28 mouse cellular contexts compared by ENCODE assay signal in the genomic region with DNA sequence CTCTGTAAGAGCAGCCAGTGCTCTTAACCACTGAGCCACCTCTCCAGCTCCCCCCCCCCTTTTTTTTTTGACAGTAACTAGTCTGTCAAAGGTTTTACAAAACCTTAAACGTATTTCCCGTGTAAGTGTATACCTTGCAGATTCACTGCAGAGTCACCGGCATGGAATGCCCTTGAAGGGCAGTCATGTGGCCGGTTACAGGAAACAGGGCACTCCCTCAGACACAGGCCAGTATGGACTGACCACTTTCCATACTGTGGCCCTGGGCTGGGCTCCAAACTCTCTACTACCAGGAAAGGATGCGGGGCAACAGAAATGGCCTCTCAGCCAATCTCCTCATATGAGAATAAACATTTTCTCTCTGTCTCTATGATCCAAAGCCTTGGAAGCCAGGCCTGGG. TPM values are rescaled to one million over a fixed set of nuclear protein-coding genes. Genes with fewer than 3 reads are reported as not detected.
DNase-seq lines count a peak whose midpoint lies in the region; TF ChIP-seq lines count a peak whose summit lies in the region.
"Had no signal": no experiment of that assay in that cellular context is flagged by ENCODE, and none has a peak within 500 bp of the region (broad histone marks: within the 10 kb centered on the region; RNA-seq: fewer than 3 reads in every experiment).

No protein-coding gene starts in this region.

- H3K27me3 ChIP-seq in C2C12 (ENCODE audit: control insufficient read depth, insufficient read depth, insufficient read length), result no peaks in the 10 kb centered on the region
- no peaks in the 10 kb centered on the region for H3K27me3 ChIP-seq in myocyte (ENCODE audit: control insufficient read depth, insufficient read depth, insufficient read length)
- H3K27me3 ChIP-seq: forebrain, embryonic 13.5 days; forebrain, embryonic 15.5 days; Patski had no signal

- no peak overlapping the region for H3K4me3 ChIP-seq in C2C12 (ENCODE audit: insufficient read depth, poor library complexity, severe bottlenecking)
- H3K4me3 ChIP-seq in myocyte, result no peak overlapping the region
- no peak overlapping the region for H3K4me3 ChIP-seq in layer of hippocampus, adult 2 months
- H3K4me3 ChIP-seq: embryonic facial prominence, embryonic 10.5 days; embryonic facial prominence, embryonic 12.5 days; forebrain, embryonic 13.5 days; forebrain, embryonic 15.5 days had no signal

- no peak overlapping the region for H3K27ac ChIP-seq in layer of hippocampus, adult 2 months
- H3K27ac ChIP-seq: embryonic facial prominence, embryonic 10.5 days; embryonic facial prominence, embryonic 12.5 days; forebrain, embryonic 13.5 days; forebrain, embryonic 15.5 days had no signal

- TF ChIP-seq CTCF in C2C12 (IDR thresholded peaks at IDR 0.05; ENCODE audit: control insufficient read depth, insufficient read depth, insufficient read length), result no peak
- no peak for TF ChIP-seq CTCF in layer of hippocampus, adult 2 months (conservative IDR thresholded peaks at IDR 0.05)

- no peak for TF ChIP-seq POLR2A in myocyte (IDR thresholded peaks at IDR 0.05; ENCODE audit: insufficient read length, low read depth)

- no peaks in the 10 kb centered on the region for H3K79me3 ChIP-seq in C2C12 (ENCODE audit: low read depth)

- peak; percentile 53 for DNase-seq in 3T3-L1 (ENCODE audit: low read depth, low spot score)
- no peak for DNase-seq in layer of hippocampus, adult 2 months (ENCODE audit: low spot score in 2 of 2)
- DNase-seq in gastrocnemius, adult 18-20 months (ENCODE audit: low spot score), result no peak
- no peak for DNase-seq in ovary, postnatal 14 days (ENCODE audit: low spot score)
- DNase-seq: adrenal gland, adult 8-10 months; adrenal gland, postnatal 14 days; adrenal gland, postnatal 36 days; B cell, adult 2 months; cerebellum, adult 11-12 months; cerebellum, adult 2 months; cerebellum, adult 9-10 months; cerebellum, postnatal 10 days; cerebellum, postnatal 25 days; forebrain, postnatal 0 days had no signal

- H3ac ChIP-seq in C2C12 (ENCODE audit: control insufficient read depth, insufficient read length, low read depth) (no peak overlapping the region), myocyte (ENCODE audit: control insufficient read depth, insufficient read length) (no peak overlapping the region)

- H3K79me2 ChIP-seq in C2C12 (ENCODE audit: control insufficient read depth, insufficient read depth), result no peaks in the 10 kb centered on the region
- no peaks in the 10 kb centered on the region for H3K79me2 ChIP-seq in myocyte (ENCODE audit: control insufficient read depth, insufficient read depth)

- no peak overlapping the region for H3K4me2 ChIP-seq in myocyte (ENCODE audit: low read depth)
- H3K4me2 ChIP-seq: embryonic facial prominence, embryonic 12.5 days; forebrain, embryonic 13.5 days; forebrain, embryonic 15.5 days had no signal

- H3K36me3 ChIP-seq in C2C12 (ENCODE audit: control insufficient read depth, insufficient read depth) (no peaks in the 10 kb centered on the region), myocyte (ENCODE audit: control insufficient read depth, insufficient read depth) (no peaks in the 10 kb centered on the region)
- H3K36me3 ChIP-seq: embryonic facial prominence, embryonic 10.5 days; embryonic facial prominence, embryonic 12.5 days; forebrain, embryonic 15.5 days had no signal

TF ChIP-seq in C2C12, 6 proteins besides CTCF, POLR2A, EP300 and RAD21:
- TF ChIP-seq USF1 (IDR thresholded peaks at IDR 0.05; ENCODE audit: low read depth), result peak; percentile 67
- no peak for TF ChIP-seq MYOD1 (IDR thresholded peaks at IDR 0.05; ENCODE audit: control insufficient read depth, insufficient read length, low read depth)

TF ChIP-seq in myocyte, 11 proteins besides CTCF, POLR2A, EP300 and RAD21:
- TF ChIP-seq SRF (IDR thresholded peaks at IDR 0.05; ENCODE audit: control insufficient read depth, insufficient read length, low read depth) (no peak), REST (IDR thresholded peaks at IDR 0.05; ENCODE audit: insufficient read depth, insufficient read length) (no peak), E2F4 (IDR thresholded peaks at IDR 0.05; ENCODE audit: insufficient read depth) (no peak), CEBPB (IDR thresholded peaks at IDR 0.05; ENCODE audit: insufficient read depth, poor library complexity, severe bottlenecking) (no peak), TCF12 (IDR thresholded peaks at IDR 0.05; ENCODE audit: insufficient read depth, poor library complexity, severe bottlenecking) (no peak), TCF3 (IDR thresholded peaks at IDR 0.05; ENCODE audit: insufficient read length, low read depth) (no peak), MYOG (IDR thresholded peaks at IDR 0.05; ENCODE audit: control insufficient read depth in 1 of 3, insufficient read depth in 1 of 3, insufficient read length in 2 of 3, low read depth in 2 of 3) (no peak), POLR2AphosphoS2 (IDR thresholded peaks at IDR 0.05; ENCODE audit: insufficient read length, low read depth) (no peak), USF1 (IDR thresholded peaks at IDR 0.05; ENCODE audit: low read depth) (peak; percentile 18)
TF ChIP-seq in myocyte: peak in this region for 1.

RNA-seq across cellular contexts. Expression of a gene that starts 8.8 kb away (rescaled TPM):
- polyA plus RNA-seq in C2C12 (2012; fragmentation: generic; extraction: Trizol), result 0.04 TPM
- not detected for polyA plus RNA-seq in myocyte (2012; fragmentation: generic; extraction: Trizol)
- total RNA-seq in layer of hippocampus, adult 2 months (2021), result not detected
- total RNA-seq in gastrocnemius, adult 18-20 months (2021), result not detected
- total RNA-seq: adrenal gland, adult 18-20 months; adrenal gland, adult 8-10 months; adrenal gland, postnatal 14 days; adrenal gland, postnatal 36 days; forebrain, postnatal 0 days had no signal
- polyA plus RNA-seq: activated CD4-positive, CD25-positive, alpha-beta regulatory T cell, adult 4 months; forebrain, embryonic 13.5 days; forebrain, embryonic 15.5 days; forebrain, postnatal 0 days had no signal

RNA-seq across cellular contexts. Expression of a gene that starts 23.3 kb away (rescaled TPM):
- polyA plus RNA-seq in C2C12 (2012; fragmentation: generic; extraction: Trizol) (4.3 TPM), myocyte (2012; fragmentation: generic; extraction: Trizol) (9.1 TPM)
- 10 to 100 TPM in 1 of 2 experiments, 1 to 10 TPM in 1; 8.2 to 10.8 TPM for total RNA-seq in layer of hippocampus, adult 2 months (2021)
- 1 to 10 TPM; 4.2 to 5.6 TPM for total RNA-seq in gastrocnemius, adult 18-20 months (2021)

RNA-seq across cellular contexts. Expression of a gene that starts 30.5 kb away (rescaled TPM):
- polyA plus RNA-seq in C2C12 (2012; fragmentation: generic; extraction: Trizol), result not detected
- polyA plus RNA-seq in myocyte (2012; fragmentation: generic; extraction: Trizol), result not detected
- total RNA-seq in layer of hippocampus, adult 2 months (2021), result under 1 TPM in 1 of 2 experiments, not detected in 1; 0.37 TPM
- under 1 TPM; 0.18 to 0.36 TPM for total RNA-seq in gastrocnemius, adult 18-20 months (2021)
- total RNA-seq: MEL had no signal
- polyA plus RNA-seq: activated CD4-positive, CD25-positive, alpha-beta regulatory T cell, adult 4 months; Patski had no signal

RNA-seq across cellular contexts. Expression of a gene that starts 40.2 kb away (rescaled TPM):
- polyA plus RNA-seq in C2C12 (2012; fragmentation: generic; extraction: Trizol) (not detected), myocyte (2012; fragmentation: generic; extraction: Trizol) (not detected)
- not detected for total RNA-seq in layer of hippocampus, adult 2 months (2021)
- total RNA-seq in gastrocnemius, adult 18-20 months (2021), result not detected
- total RNA-seq: adrenal gland, adult 18-20 months; adrenal gland, adult 8-10 months; adrenal gland, postnatal 36 days; ES-E14; forebrain, postnatal 0 days had no signal
- polyA plus RNA-seq: cerebellum, adult 2 months; cortical plate, adult 2 months; forebrain, embryonic 13.5 days; forebrain, embryonic 15.5 days; forebrain, postnatal 0 days; Patski had no signal

RNA-seq across cellular contexts. Expression of a gene that starts 49.0 kb away (rescaled TPM):
- polyA plus RNA-seq in C2C12 (2012; fragmentation: generic; extraction: Trizol) (not detected), myocyte (2012; fragmentation: generic; extraction: Trizol) (not detected)
- not detected for total RNA-seq in layer of hippocampus, adult 2 months (2021)
- total RNA-seq in gastrocnemius, adult 18-20 months (2021), result not detected
- total RNA-seq: adrenal gland, adult 18-20 months; adrenal gland, adult 8-10 months; adrenal gland, postnatal 14 days; adrenal gland, postnatal 36 days; ES-E14; forebrain, postnatal 0 days; MEL had no signal
- polyA plus RNA-seq: activated CD4-positive, CD25-positive, alpha-beta regulatory T cell, adult 4 months; cerebellum, adult 2 months; cortical plate, adult 2 months; embryonic facial prominence, embryonic 10.5 days; embryonic facial prominence, embryonic 12.5 days; embryonic facial prominence, embryonic 14.5 days; forebrain, embryonic 11.5 days; forebrain, embryonic 13.5 days; forebrain, embryonic 15.5 days; forebrain, postnatal 0 days; Patski had no signal
